Mouse (Mus musculus): Measurements from ENCODE around the gene Spef1. TPM values are rescaled to one million over a fixed set of nuclear protein-coding genes. Genes with fewer than 3 reads are reported as not detected.

The Spef1 gene
- polyA plus RNA-seq, 1 experiment from 2014 or later, result 3.1 TPM

DNA sequence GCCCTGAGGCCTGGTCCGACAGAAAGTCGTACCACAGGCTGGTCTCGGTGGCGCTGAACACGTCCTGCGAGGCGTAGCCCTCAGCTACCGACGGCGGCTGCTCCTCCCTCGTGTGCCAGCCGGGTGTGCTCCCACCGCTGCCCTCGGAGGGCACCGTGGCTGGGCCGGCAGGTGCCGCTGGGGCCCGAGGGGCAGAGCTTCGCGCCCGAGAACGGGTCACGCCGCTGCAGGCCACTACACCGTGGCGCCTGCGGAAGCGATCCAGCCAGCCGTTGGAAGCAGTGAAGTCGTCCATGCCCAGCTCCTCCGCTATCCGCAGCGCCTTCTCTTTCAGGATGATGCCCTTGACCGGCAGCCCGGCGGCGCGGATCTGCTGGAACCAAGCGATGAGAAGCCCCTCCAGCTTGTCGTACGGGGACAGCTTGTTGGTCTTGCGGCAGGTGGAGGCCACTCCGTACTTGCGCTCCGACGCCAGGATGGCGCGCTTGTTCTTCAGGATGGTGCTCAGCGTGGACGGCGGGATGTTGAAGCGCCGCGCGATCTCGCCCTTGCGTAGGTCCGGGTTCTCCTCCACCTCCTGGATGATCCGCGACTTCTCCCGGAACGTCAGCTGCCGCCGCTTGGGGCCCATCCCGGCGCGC lies 7.7 kb downstream of the Spef1 start:
- H3K4me1 ChIP-seq (ENCODE audit: control insufficient read depth, insufficient read depth, low read length), result peaks cover 34% of the 10 kb centered on the region
- H3K27me3 ChIP-seq (replicated peaks; ENCODE audit: control insufficient read depth, insufficient read depth, low read length), result no peaks in the 10 kb centered on the region
- H3K9ac ChIP-seq (ENCODE audit: low read depth, low read length), result peak overlapping the region; percentile 96
- WGBS, result under 1% methylated on average over 67 of the region's 67 CpGs
- H3K9me3 ChIP-seq (ENCODE audit: control insufficient read depth, low read length), result no peaks in the 10 kb centered on the region
- H3K27ac ChIP-seq (ENCODE audit: low read length), result peak overlapping the region; percentile 97
- peak overlapping the region; percentile 95 for H3K4me2 ChIP-seq (ENCODE audit: low read depth, low read length)
- H3K4me3 ChIP-seq (ENCODE audit: low read length), result peak overlapping the region; percentile 84
- no peaks in the 10 kb centered on the region; the same call in 1 of the 2 replicates for H3K36me3 ChIP-seq (ENCODE audit: control insufficient read depth, insufficient read depth, low read length)
- ATAC-seq, result peak; percentile 54

DNA sequence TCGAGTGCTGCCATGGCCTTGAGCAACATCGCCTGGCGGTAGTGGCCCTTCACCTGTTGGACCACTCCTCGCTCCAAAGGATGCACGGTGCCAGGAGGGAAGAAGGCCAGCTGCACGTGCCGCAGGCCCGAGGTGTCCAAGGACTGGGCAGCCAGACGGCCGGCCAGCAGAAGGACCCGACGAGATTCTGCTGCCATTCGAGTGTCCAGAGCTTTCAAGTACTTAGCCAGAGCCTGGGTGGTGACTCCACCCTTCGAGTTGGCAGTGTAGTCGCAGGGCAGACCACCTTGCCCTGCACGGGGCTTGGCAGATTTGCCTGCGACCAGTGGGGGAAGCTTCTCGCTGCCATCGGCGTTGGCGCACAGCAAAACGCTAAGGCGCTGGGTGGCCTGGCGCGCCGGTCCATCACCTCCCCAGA lies 8.2 kb downstream of the Spef1 start:
- 22% methylated on average over 26 of the region's 26 CpGs for WGBS
- peak overlapping the region; percentile 84 for H3K4me3 ChIP-seq (ENCODE audit: low read length)
- H3K36me3 ChIP-seq (ENCODE audit: control insufficient read depth, insufficient read depth, low read length), result no peaks in the 10 kb centered on the region; the same call in 1 of the 2 replicates
- H3K4me2 ChIP-seq (ENCODE audit: low read depth, low read length), result peak overlapping the region; percentile 95
- H3K9ac ChIP-seq (ENCODE audit: low read depth, low read length), result peak overlapping the region; percentile 96
- no peaks in the 10 kb centered on the region for H3K9me3 ChIP-seq (ENCODE audit: control insufficient read depth, low read length)
- H3K27ac ChIP-seq (ENCODE audit: low read length), result peak overlapping the region; percentile 97
- ATAC-seq, result no peak
- peaks cover 36% of the 10 kb centered on the region for H3K4me1 ChIP-seq (ENCODE audit: control insufficient read depth, insufficient read depth, low read length)
- H3K27me3 ChIP-seq (replicated peaks; ENCODE audit: control insufficient read depth, insufficient read depth, low read length), result no peaks in the 10 kb centered on the region

DNA sequence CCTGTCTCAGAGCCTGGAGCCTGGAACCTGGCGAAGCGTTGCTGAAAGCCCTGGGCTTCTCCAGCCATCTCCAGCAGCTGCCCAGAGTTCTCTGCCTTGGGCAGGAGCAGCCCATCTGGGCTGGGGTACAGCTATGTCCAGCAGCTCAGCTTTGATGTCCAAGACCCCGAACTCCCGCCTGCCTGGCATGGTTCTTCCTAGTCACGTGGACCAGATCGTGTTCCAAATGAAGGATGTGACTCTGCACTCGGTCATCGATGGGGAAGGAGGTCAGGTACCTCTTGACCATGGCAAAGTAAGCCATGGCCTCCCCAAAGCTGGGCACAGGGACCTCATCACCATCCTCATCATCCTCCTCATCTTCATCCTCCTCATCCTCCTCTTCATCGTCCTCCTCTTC lies 9.2 kb downstream of the Spef1 start:
- peak overlapping the region; percentile 90 for H3K27ac ChIP-seq (ENCODE audit: low read length)
- H3K9me3 ChIP-seq (ENCODE audit: control insufficient read depth, low read length), result no peaks in the 10 kb centered on the region
- peak overlapping the region; percentile 96 for H3K9ac ChIP-seq (ENCODE audit: low read depth, low read length)
- no peak for ATAC-seq
- 59% methylated on average over 9 of the region's 9 CpGs for WGBS
- peak overlapping the region; percentile 95 for H3K4me2 ChIP-seq (ENCODE audit: low read depth, low read length)
- H3K36me3 ChIP-seq (ENCODE audit: control insufficient read depth, insufficient read depth, low read length), result no peaks in the 10 kb centered on the region; the same call in 1 of the 2 replicates
- peak overlapping the region; percentile 84 for H3K4me3 ChIP-seq (ENCODE audit: low read length)
- no peaks in the 10 kb centered on the region for H3K27me3 ChIP-seq (replicated peaks; ENCODE audit: control insufficient read depth, insufficient read depth, low read length)
- peaks cover 36% of the 10 kb centered on the region for H3K4me1 ChIP-seq (ENCODE audit: control insufficient read depth, insufficient read depth, low read length)

DNA sequence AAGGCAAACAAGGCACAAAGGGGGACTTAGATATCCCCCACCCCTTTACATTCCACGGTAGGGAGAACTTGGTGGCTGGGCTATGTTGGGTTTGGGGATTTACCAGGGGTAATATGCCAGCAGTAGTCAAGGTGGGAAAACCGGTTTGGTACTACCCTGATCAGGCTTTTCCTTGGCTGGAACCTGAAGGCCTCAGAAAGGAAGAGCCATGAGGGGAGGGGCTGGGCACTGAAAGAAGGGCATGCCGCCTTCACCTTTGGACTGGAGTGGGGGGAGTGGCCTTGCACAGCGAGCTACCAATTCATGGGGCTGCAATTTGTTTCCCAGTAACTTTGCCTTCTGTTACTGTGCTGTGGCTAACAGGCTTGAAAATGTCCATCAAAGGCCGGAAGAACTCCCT lies 10.6 kb downstream of the Spef1 start:
- peak; percentile 76 for ATAC-seq
- peak overlapping the region; percentile 96 for H3K9ac ChIP-seq (ENCODE audit: low read depth, low read length)
- H3K27me3 ChIP-seq (replicated peaks; ENCODE audit: control insufficient read depth, insufficient read depth, low read length), result peaks cover 5% of the 10 kb centered on the region; the same call in 1 of the 2 replicates
- WGBS, result 42% methylated on average over 5 of the region's 5 CpGs
- H3K27ac ChIP-seq (ENCODE audit: low read length), result peak overlapping the region; percentile 90
- H3K36me3 ChIP-seq (ENCODE audit: control insufficient read depth, insufficient read depth, low read length), result no peaks in the 10 kb centered on the region; the same call in 1 of the 2 replicates
- H3K4me2 ChIP-seq (ENCODE audit: low read depth, low read length), result peak overlapping the region; percentile 95
- peak overlapping the region; percentile 84 for H3K4me3 ChIP-seq (ENCODE audit: low read length)
- no peaks in the 10 kb centered on the region for H3K9me3 ChIP-seq (ENCODE audit: control insufficient read depth, low read length)
- peaks cover 36% of the 10 kb centered on the region for H3K4me1 ChIP-seq (ENCODE audit: control insufficient read depth, insufficient read depth, low read length)

DNA sequence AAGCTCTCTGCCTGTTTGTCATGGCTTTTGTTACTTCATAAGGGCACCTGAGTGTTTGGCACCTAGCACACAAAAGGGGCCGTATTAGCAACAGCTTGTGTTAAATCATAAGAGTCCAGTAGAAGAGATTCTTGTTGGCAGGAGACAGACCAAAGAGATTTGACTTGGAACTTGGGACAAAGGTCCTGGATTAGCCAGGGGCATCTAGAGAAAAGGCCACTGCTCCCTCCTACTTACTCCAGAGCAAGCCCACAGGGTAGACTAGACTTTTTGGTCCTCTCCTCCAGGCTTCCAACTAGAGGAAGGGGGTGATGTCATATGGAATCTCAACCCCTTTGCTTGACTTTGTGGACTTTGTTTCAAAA lies 11.2 kb downstream of the Spef1 start:
- H3K4me3 ChIP-seq (ENCODE audit: low read length), result peak overlapping the region; percentile 15; the same call in 1 of the 2 replicates
- peak overlapping the region; percentile 43 for H3K4me2 ChIP-seq (ENCODE audit: low read depth, low read length)
- no peaks in the 10 kb centered on the region for H3K9me3 ChIP-seq (ENCODE audit: control insufficient read depth, low read length)
- peaks cover 38% of the 10 kb centered on the region for H3K4me1 ChIP-seq (ENCODE audit: control insufficient read depth, insufficient read depth, low read length)
- H3K27me3 ChIP-seq (replicated peaks; ENCODE audit: control insufficient read depth, insufficient read depth, low read length), result peaks cover 5% of the 10 kb centered on the region; the same call in 1 of the 2 replicates
- peak overlapping the region; percentile 45 for H3K9ac ChIP-seq (ENCODE audit: low read depth, low read length)
- no peaks in the 10 kb centered on the region; the same call in 1 of the 2 replicates for H3K36me3 ChIP-seq (ENCODE audit: control insufficient read depth, insufficient read depth, low read length)
- peak overlapping the region; percentile 88 for H3K27ac ChIP-seq (ENCODE audit: low read length)
- WGBS, result 80% methylated on average over 1 of the region's 1 CpGs
- ATAC-seq, result no peak

DNA sequence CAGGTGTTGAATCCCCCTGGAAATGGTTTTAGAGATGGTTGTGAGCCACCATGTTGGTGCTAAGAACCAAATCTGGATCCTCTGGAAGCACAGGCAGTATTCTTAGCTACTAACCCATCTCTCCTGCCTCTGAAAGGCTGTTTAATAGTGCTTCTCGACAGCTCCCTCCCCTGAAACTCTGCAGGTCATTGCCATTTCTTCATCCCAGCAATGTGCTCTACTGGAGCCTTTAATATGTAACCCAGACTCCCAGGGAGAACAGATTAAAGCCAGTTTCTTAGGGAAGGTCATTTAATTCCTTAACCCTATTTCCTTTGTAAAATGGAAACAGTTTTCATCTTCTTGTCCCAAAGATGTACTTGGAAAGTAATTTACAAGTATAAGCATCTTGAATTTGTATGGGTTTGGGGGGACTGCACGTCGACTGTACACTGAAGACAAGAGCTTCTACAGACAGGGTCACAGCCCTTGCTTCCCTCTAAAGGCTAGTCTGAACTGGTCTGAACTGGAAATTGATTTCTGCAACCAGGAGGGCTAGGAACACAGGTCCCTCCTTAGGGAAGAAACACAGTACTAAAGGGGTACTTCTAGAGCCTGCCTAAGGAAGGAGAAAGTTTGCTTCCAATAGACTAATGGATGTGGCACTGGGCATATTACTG lies 11.7 kb downstream of the Spef1 start:
- Histone ChIP-seq H3K4me3 (ENCODE audit: low read length) (peak overlapping the region; percentile 15; the same call in 1 of the 2 replicates), H3K27me3 (replicated peaks; ENCODE audit: control insufficient read depth, insufficient read depth, low read length) (peaks cover 5% of the 10 kb centered on the region; the same call in 1 of the 2 replicates), H3K9me3 (ENCODE audit: control insufficient read depth, low read length) (no peaks in the 10 kb centered on the region), H3K9ac (ENCODE audit: low read depth, low read length) (0 out of 2 replicates have a peak overlapping the region, but pooled peaks have one; percentile 45), H3K4me1 (ENCODE audit: control insufficient read depth, insufficient read depth, low read length) (peaks cover 40% of the 10 kb centered on the region), H3K36me3 (ENCODE audit: control insufficient read depth, insufficient read depth, low read length) (no peaks in the 10 kb centered on the region; the same call in 1 of the 2 replicates), H3K27ac (ENCODE audit: low read length) (peak overlapping the region; percentile 88), H3K4me2 (ENCODE audit: low read depth, low read length) (peak overlapping the region; percentile 43; the same call in 1 of the 2 replicates)
- no peak for ATAC-seq
- 65% methylated on average over 3 of the region's 3 CpGs for WGBS

DNA sequence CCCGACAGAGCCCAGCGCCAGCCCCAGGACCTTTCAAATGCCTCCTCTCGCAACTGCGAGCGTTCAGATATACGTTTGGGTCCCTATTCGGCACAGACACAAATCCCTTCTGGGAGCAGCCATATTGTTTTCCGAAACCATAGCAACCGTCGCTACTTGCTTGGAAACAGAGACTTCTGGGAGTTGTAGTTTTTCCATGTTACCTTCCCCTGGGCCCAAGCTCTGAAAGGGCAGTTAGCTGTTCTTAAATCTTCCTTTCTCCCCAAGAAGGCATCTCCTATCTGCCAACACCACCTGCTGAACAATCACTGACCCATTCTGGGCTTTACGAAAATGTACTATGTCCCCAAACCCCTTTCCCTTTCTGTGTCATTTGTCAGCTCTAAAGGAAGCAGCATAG lies 12.4 kb downstream of the Spef1 start:
- no peak for ATAC-seq
- Histone ChIP-seq H3K27ac (ENCODE audit: low read length) (no peak overlapping the region), H3K9ac (ENCODE audit: low read depth, low read length) (no peak overlapping the region), H3K4me1 (ENCODE audit: control insufficient read depth, insufficient read depth, low read length) (peaks cover 40% of the 10 kb centered on the region), H3K27me3 (replicated peaks; ENCODE audit: control insufficient read depth, insufficient read depth, low read length) (peaks cover 5% of the 10 kb centered on the region; the same call in 1 of the 2 replicates), H3K36me3 (ENCODE audit: control insufficient read depth, insufficient read depth, low read length) (no peaks in the 10 kb centered on the region; the same call in 1 of the 2 replicates), H3K9me3 (ENCODE audit: control insufficient read depth, low read length) (no peaks in the 10 kb centered on the region), H3K4me2 (ENCODE audit: low read depth, low read length) (peak overlapping the region; percentile 74), H3K4me3 (ENCODE audit: low read length) (peak overlapping the region; percentile 44)
- WGBS, result 6% methylated on average over 11 of the region's 11 CpGs

DNA sequence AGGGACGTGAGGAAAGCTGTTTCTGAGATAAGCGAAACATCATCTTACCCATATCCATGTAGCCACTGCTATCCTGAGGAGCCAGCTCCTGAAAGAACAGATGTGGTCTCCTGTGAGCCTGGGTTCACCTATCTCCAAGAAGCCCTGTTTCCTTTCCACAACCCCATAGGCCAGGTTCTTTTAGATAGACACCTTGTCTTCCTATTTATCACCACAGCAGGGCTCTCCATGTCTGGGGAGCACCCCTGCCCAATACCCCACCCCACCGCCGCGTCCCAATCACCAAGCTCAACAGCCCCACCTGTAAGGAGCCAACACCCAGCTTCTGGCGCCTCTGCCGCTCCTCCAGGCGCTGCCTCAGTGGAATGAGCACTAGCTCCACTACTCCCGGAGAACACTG lies 14.8 kb downstream of the Spef1 start:
- Histone ChIP-seq H3K4me1 (ENCODE audit: control insufficient read depth, insufficient read depth, low read length) (peaks cover 23% of the 10 kb centered on the region), H3K36me3 (ENCODE audit: control insufficient read depth, insufficient read depth, low read length) (no peaks in the 10 kb centered on the region; the same call in 1 of the 2 replicates), H3K9me3 (ENCODE audit: control insufficient read depth, low read length) (no peaks in the 10 kb centered on the region), H3K27ac (ENCODE audit: low read length) (no peak overlapping the region), H3K9ac (ENCODE audit: low read depth, low read length) (no peak overlapping the region), H3K4me3 (ENCODE audit: low read length) (no peak overlapping the region), H3K27me3 (replicated peaks; ENCODE audit: control insufficient read depth, insufficient read depth, low read length) (peaks cover 5% of the 10 kb centered on the region; the same call in 1 of the 2 replicates), H3K4me2 (ENCODE audit: low read depth, low read length) (no peak overlapping the region)
- no peak for ATAC-seq
- 53% methylated on average over 9 of the region's 9 CpGs for WGBS

DNA sequence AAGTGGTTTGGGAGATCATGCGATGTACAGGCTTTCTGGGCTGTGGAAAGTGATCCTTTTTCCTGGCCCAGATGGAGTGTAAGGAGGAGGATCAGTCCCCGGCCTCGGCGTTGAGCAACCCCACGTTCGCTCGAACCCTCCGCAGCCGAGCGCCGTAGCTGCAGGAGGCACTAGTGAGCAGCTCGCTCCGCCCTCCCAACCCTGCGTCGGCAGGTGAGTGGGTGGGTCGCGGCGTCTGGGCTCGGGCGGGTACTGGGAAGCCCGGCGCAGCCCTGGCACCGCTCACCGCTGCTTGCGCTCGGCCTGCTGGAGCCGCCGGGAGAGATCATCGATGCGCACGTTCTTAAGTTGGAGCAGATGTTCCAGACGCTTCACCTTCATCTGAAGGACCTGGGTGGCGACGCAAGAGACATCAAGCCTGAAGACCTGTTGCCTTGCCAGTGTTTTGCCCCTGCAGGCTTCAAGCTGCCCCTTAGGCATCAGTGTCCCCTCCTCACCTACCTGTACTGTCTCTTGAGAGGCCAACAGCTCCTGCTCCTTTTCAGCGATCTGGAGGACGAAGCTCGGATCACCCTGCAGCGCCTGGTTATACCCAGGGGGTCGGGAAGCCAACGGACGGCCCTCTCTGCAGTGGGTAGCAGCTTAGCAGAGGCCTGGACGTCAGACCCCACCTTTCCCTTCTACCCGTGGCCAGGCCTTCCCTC lies 15.5 kb downstream of the Spef1 start:
- peak overlapping the region; percentile 46 for H3K9ac ChIP-seq (ENCODE audit: low read depth, low read length)
- no peak overlapping the region for H3K27ac ChIP-seq (ENCODE audit: low read length)
- H3K27me3 ChIP-seq (replicated peaks; ENCODE audit: control insufficient read depth, insufficient read depth, low read length), result peaks cover 5% of the 10 kb centered on the region; the same call in 1 of the 2 replicates
- H3K4me2 ChIP-seq (ENCODE audit: low read depth, low read length), result peak overlapping the region; percentile 52
- no peaks in the 10 kb centered on the region for H3K9me3 ChIP-seq (ENCODE audit: control insufficient read depth, low read length)
- H3K4me1 ChIP-seq (ENCODE audit: control insufficient read depth, insufficient read depth, low read length), result peaks cover 16% of the 10 kb centered on the region; the same call in 1 of the 2 replicates
- H3K4me3 ChIP-seq (ENCODE audit: low read length), result peak overlapping the region; percentile 26; the same call in 1 of the 2 replicates
- 18% methylated on average over 43 of the region's 43 CpGs for WGBS
- H3K36me3 ChIP-seq (ENCODE audit: control insufficient read depth, insufficient read depth, low read length), result no peaks in the 10 kb centered on the region
- no peak for ATAC-seq
